Mouse (Mus musculus): Measurements from ENCODE around the gene Slc10a1.

GRCm38 (mm10) chr12:80970181-80970705 is 1.7 kb upstream of the Slc10a1 start:
- TF ChIP-seq KAT2A (conservative IDR thresholded peaks at IDR 0.05; ENCODE audit: low read depth, low read length) (no peak), POLR2AphosphoS2 (IDR thresholded peaks at IDR 0.05; ENCODE audit: low read length) (no peak), ETS1 (IDR thresholded peaks at IDR 0.05; ENCODE audit: low read depth, low read length) (no peak), MAFK (IDR thresholded peaks at IDR 0.05; ENCODE audit: borderline replicate concordance, low read depth, low read length) (no peak), MXI1 (IDR thresholded peaks at IDR 0.05; ENCODE audit: low read depth, low read length) (no peak), MAX (IDR thresholded peaks at IDR 0.05; ENCODE audit: low read length) (no peak), CTCF (IDR thresholded peaks at IDR 0.05 in 2 of 3, conservative IDR thresholded peaks at IDR 0.05 in 1 of 3; ENCODE audit: control insufficient read depth in 1 of 3, insufficient read depth in 1 of 3, low read depth in 2 of 3, low read length in 3 of 3, poor library complexity in 1 of 3, severe bottlenecking in 1 of 3) (no peak), POLR2A (IDR thresholded peaks at IDR 0.05; ENCODE audit: control insufficient read depth in 1 of 2, insufficient read depth in 1 of 2, low read depth in 1 of 2, low read length in 2 of 2, poor library complexity in 1 of 2) (no peak), JUND (IDR thresholded peaks at IDR 0.05; ENCODE audit: low read depth, low read length) (no peak), SMC3 (IDR thresholded peaks at IDR 0.05; ENCODE audit: low read depth, low read length) (no peak), USF1 (IDR thresholded peaks at IDR 0.05; ENCODE audit: low read depth, low read length) (no peak)

All from MEL (cell line).